Mouse (Mus musculus): ENCODE results near the gene Ttn. TPM values are rescaled to one million over a fixed set of nuclear protein-coding genes. Genes with fewer than 3 reads are reported as not detected.

Gene Ttn
- total RNA-seq, 4 experiments from 2014 or later, result 0.67 to 5.2 (median 1.9) TPM

GRCm38 (mm10) chr2:76850066-76850465, 132.3 kb downstream of the Ttn start:
- DNase-seq (ENCODE audit: low spot score in 2 of 2), result no peak

GRCm38 (mm10) chr2:76843162-76843561, 139.2 kb downstream of the Ttn start:
- no peak for DNase-seq (ENCODE audit: low spot score in 2 of 2)

GRCm38 (mm10) chr2:76820472-76820871, 161.9 kb downstream of the Ttn start:
- no peak for DNase-seq (ENCODE audit: low spot score in 2 of 2)

- no peak for DNase-seq (ENCODE audit: low spot score in 2 of 2)
These were observed 164.6 kb downstream of the Ttn start for GRCm38 (mm10) chr2:76817796-76818195.

GRCm38 (mm10) chr2:76814048-76814817, 168.1 kb downstream of the Ttn start:
- no peak for DNase-seq (ENCODE audit: low spot score in 2 of 2)

GRCm38 (mm10) chr2:76811160-76811559, 171.2 kb downstream of the Ttn start:
- no peak for DNase-seq (ENCODE audit: low spot score in 2 of 2)

- no peak for DNase-seq (ENCODE audit: low spot score in 2 of 2)
These were observed 174.0 kb downstream of the Ttn start for GRCm38 (mm10) chr2:76808334-76808733.

GRCm38 (mm10) chr2:76807284-76807683, 175.1 kb downstream of the Ttn start:
- no peak for DNase-seq (ENCODE audit: low spot score in 2 of 2)

GRCm38 (mm10) chr2:76806861-76807260, 175.5 kb downstream of the Ttn start:
- no peak for DNase-seq (ENCODE audit: low spot score in 2 of 2)

GRCm38 (mm10) chr2:76806376-76806775, 176.0 kb downstream of the Ttn start:
- DNase-seq (ENCODE audit: low spot score in 2 of 2), result no peak

- DNase-seq (ENCODE audit: low spot score in 2 of 2), result no peak
These were observed 177.0 kb downstream of the Ttn start for GRCm38 (mm10) chr2:76805191-76805892.

GRCm38 (mm10) chr2:76784171-76784570, 198.2 kb downstream of the Ttn start:
- no peak for DNase-seq (ENCODE audit: low spot score in 2 of 2)

- DNase-seq (ENCODE audit: low spot score in 2 of 2), result no peak
These were observed 201.6 kb downstream of the Ttn start for GRCm38 (mm10) chr2:76780792-76781191.

GRCm38 (mm10) chr2:76769831-76770230, 212.5 kb downstream of the Ttn start:
- DNase-seq (ENCODE audit: low spot score in 2 of 2), result no peak

GRCm38 (mm10) chr2:76767231-76767630, 215.1 kb downstream of the Ttn start:
- no peak for DNase-seq (ENCODE audit: low spot score in 2 of 2)

GRCm38 (mm10) chr2:76764526-76764925, 217.8 kb downstream of the Ttn start:
- no peak for DNase-seq (ENCODE audit: low spot score in 2 of 2)

- DNase-seq (ENCODE audit: low spot score in 2 of 2), result no peak
These were observed 220.2 kb downstream of the Ttn start for GRCm38 (mm10) chr2:76762154-76762553.

GRCm38 (mm10) chr2:76756461-76756860, 225.9 kb downstream of the Ttn start:
- DNase-seq (ENCODE audit: low spot score in 2 of 2), result no peak

GRCm38 (mm10) chr2:76751993-76752392, 230.4 kb downstream of the Ttn start:
- DNase-seq (ENCODE audit: low spot score in 2 of 2), result no peak

GRCm38 (mm10) chr2:76749341-76750110, 232.8 kb downstream of the Ttn start:
- DNase-seq (ENCODE audit: low spot score in 2 of 2), result no peak

GRCm38 (mm10) chr2:76748696-76749095, 233.7 kb downstream of the Ttn start:
- no peak for DNase-seq (ENCODE audit: low spot score in 2 of 2)

- DNase-seq (ENCODE audit: low spot score in 2 of 2), result no peak
These were observed 262.7 kb downstream of the Ttn start for GRCm38 (mm10) chr2:76719650-76720049.
